Mouse (Mus musculus) midbrain, postnatal 0 days (tissue): ENCODE results near the gene Dock3. TPM values are rescaled to one million over a fixed set of nuclear protein-coding genes. Genes with fewer than 3 reads are reported as not detected.

ENCODE experiments used
- ATAC-seq: fragments of 200-750 bp; cut with Nextera tagmentation; 2 replicates; pipeline ENCODE4 v1.8.0; 2017; ENCODE audit warnings: moderate number of reproducible peaks, mild to moderate bottlenecking, moderate TSS enrichment, moderate library complexity; ENCODE audit not compliant: low FRiP score
- DNase-seq: peaks from one replicate; pipeline ENCODE4 v3.0.0-alpha.2; 2015; ENCODE audit warnings: low spot score
- H3K27ac ChIP-seq: fragments of 300-500 bp; sonication (generic); 2 replicates; pipeline ENCODE4 v1.5.1; 2014; ENCODE audit warnings: low read depth, mild to moderate bottlenecking, low read length, mixed read lengths
- H3K27me3 ChIP-seq: fragments of 300-500 bp; sonication (generic); 2 replicates; pipeline ENCODE4 v1.6.1; 2014; ENCODE audit warnings: low read length, control low read depth, mixed read lengths; ENCODE audit not compliant: insufficient read depth
- H3K36me3 ChIP-seq: fragments of 300-500 bp; sonication (generic); 2 replicates; pipeline ENCODE4 v1.6.1; 2014; ENCODE audit warnings: low read length, control low read depth, mixed read lengths; ENCODE audit not compliant: insufficient read depth
- H3K4me1 ChIP-seq: fragments of 300-500 bp; sonication (generic); 2 replicates; pipeline ENCODE4 v1.6.1; 2014; ENCODE audit warnings: mild to moderate bottlenecking, control low read depth, antibody characterized with exemption, low read length, mixed read lengths; ENCODE audit not compliant: insufficient read depth
- H3K4me2 ChIP-seq: fragments of 300-500 bp; sonication (generic); 2 replicates; pipeline ENCODE4 v1.6.1; 2014; ENCODE audit warnings: low read depth, mild to moderate bottlenecking, low read length, mixed read lengths; ENCODE audit not compliant: poor library complexity, severe bottlenecking
- H3K4me3 ChIP-seq: fragments of 300-500 bp; sonication (generic); 2 replicates; pipeline ENCODE4 v1.5.1; 2014; ENCODE audit warnings: low read depth, mild to moderate bottlenecking, low read length, moderate library complexity
- H3K9ac ChIP-seq: fragments of 300-500 bp; sonication (generic); replicated peaks from 2 replicates; pipeline ENCODE4 v1.6.1; 2014; ENCODE audit warnings: mild to moderate bottlenecking, low read length, moderate library complexity, mixed read lengths; ENCODE audit not compliant: poor library complexity, severe bottlenecking
- H3K9me3 ChIP-seq: fragments of 300-500 bp; sonication (generic); 2 replicates; pipeline ENCODE4 v1.6.1; 2016; ENCODE audit warnings: low read length, control low read depth
- CTCF ChIP-seq: IDR thresholded peaks from 2 replicates; pipeline ENCODE4 v1.5.1; 2016; ENCODE audit warnings: antibody characterized with exemption, mild to moderate bottlenecking
- WGBS: fragments of 180-500 bp; shearing (Covaris S2); extraction: QIAGEN DNeasy Blood & Tissue Kit; methylation state at CpG from one replicate; pipeline ENCODE4 v1.1.7; 2014; 5-methylcytosine and 5-hydroxymethylcytosine counted together
- microRNA-seq: library from miRNA; unstranded; fragments of <30 nt; microRNA quantifications from one replicate; pipeline ENCODE4, GENCODE M21; 2016; ENCODE audit warnings: borderline number of aligned reads
- polyA plus RNA-seq: library from polyadenylated mRNA; unstranded; fragments of >200 nt; fragmentation: Nextera tagmentation; extraction: Ambion mirVana; gene quantifications from 2 replicates; pipeline ENCODE4 v1.2.1, GENCODE M21; 2015
- total RNA-seq: library from RNA; depleted of rRNA; stranded (reverse); fragments of >200 nt; gene quantifications from 2 replicates; pipeline ENCODE4 v1.2.3, GENCODE M21; 2014; rRNA removed

Dock3 gene
- total and polyA plus RNA-seq, 2 experiments from 2014 or later = 17.7 to 56.3 TPM

DNA sequence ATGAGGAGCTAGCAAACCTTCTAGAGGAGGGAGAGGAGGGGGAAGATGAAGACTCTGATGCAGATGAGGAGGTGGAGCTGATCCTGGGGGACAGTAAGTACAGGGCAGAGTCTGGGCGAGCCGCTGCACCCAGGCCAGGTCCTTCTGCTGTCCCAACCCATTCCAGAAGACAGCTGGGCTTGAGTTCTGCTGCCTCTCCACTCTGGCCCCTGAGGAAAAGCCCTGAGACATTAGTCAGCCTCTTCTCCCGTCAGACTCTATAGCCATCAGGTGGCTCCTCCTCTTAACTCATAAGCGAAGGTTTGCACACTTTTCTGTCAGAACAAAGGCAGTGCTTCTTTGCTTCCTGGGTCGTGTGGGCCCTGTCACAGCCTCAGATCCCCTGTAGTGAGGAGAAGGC, 357.5 kb downstream of the Dock3 start:
- ATAC-seq (no peak), DNase-seq (no peak)
- Histone ChIP-seq H3K27me3 (no peaks in the 10 kb centered on the region), H3K36me3 (peaks cover 41% of the 10 kb centered on the region), H3K9me3 (no peaks in the 10 kb centered on the region), H3K4me2 (no peak overlapping the region), H3K4me3 (no peak overlapping the region), H3K27ac (no peak overlapping the region), H3K4me1 (no peaks in the 10 kb centered on the region), H3K9ac (no peak overlapping the region)
- no peak for TF ChIP-seq CTCF
- WGBS = 78% methylated on average over 5 of the region's 5 CpGs

DNA sequence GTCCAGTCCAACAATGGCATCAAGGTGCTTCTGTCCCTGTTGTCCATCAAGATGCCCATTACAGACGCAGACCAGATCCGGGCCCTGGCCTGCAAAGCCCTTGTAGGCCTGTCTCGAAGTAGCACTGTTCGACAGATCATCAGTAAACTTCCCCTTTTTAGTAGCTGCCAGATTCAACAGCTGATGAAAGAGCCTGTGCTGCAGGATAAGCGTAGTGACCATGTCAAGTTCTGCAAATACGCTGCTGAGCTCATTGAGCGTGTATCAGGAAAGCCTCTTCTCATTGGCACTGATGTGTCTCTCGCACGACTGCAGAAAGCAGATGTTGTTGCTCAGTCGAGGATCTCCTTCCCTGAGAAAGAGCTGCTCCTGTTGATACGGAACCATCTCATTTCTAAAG, 373.7 kb downstream of the Dock3 start:
- no peaks in the 10 kb centered on the region for H3K27me3 ChIP-seq
- no peaks in the 10 kb centered on the region for H3K9me3 ChIP-seq
- ATAC-seq (no peak), DNase-seq (no peak)
- peaks cover 53% of the 10 kb centered on the region for H3K36me3 ChIP-seq
- 96% methylated on average over 11 of the region's 11 CpGs for WGBS
- H3K4me1 ChIP-seq = no peaks in the 10 kb centered on the region
- H3K9ac ChIP-seq = no peak overlapping the region
- no peak overlapping the region for H3K4me2 ChIP-seq
- no peak for TF ChIP-seq CTCF
- no peak overlapping the region for H3K4me3 ChIP-seq
- no peak overlapping the region for H3K27ac ChIP-seq

DNA sequence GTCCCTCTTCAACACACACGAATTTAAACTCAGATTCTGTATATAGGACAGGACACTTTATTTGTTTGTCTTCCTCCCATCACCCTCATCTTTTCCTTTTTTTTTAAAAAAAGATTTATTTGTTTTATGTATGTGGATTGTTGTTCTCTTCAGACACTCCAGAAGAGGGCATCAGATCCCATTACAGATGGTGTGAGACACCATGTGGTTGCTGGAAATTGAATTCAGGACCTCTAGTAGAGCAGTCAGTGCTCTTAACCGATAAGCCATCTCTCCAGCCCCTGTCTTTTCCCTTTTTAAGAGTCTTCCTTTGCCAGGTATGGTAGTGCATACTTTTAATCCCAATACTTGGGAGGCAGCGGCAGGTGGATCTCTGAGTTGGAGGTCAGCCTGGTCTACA, 375.0 kb downstream of the Dock3 start:
- TF ChIP-seq CTCF = no peak

More for the DNA sequence above, 375.0 kb downstream of the Dock3 start:
- H3K4me1 ChIP-seq = no peaks in the 10 kb centered on the region
- WGBS = 83% methylated on average over 3 of the region's 3 CpGs
- peaks cover 48% of the 10 kb centered on the region for H3K36me3 ChIP-seq
- no peaks in the 10 kb centered on the region for H3K27me3 ChIP-seq
- H3K27ac ChIP-seq = no peak overlapping the region
- H3K9me3 ChIP-seq = no peaks in the 10 kb centered on the region
- no peak for DNase-seq
- ATAC-seq = no peak
- no peak overlapping the region for H3K9ac ChIP-seq
- no peak overlapping the region for H3K4me2 ChIP-seq
- no peak overlapping the region for H3K4me3 ChIP-seq

Small RNA genes lying within 50 kb of the gene (microRNA-seq; reads per million reads assigned to microRNA genes)
- gene Gm22238 = not detected

Other genes starting within 250 kb of the Dock3 start
- 2.3 and 3.2 TPM in 2 replicates for gene Mapkapk3, start 58.0 kb upstream of the Dock3 start, total RNA-seq
- 1.3 and 2.2 TPM in 2 replicates for gene Mapkapk3, start 58.0 kb upstream of the Dock3 start, polyA plus RNA-seq
- 2.4 and 6.0 TPM in 2 replicates for gene Cish, start 64.1 kb upstream of the Dock3 start, total RNA-seq
- 6.5 and 6.7 TPM in 2 replicates for gene Cish, start 64.1 kb upstream of the Dock3 start, polyA plus RNA-seq
- gene Hemk1, start 106.4 kb upstream of the Dock3 start, total RNA-seq = 15.8 and 21.3 TPM in 2 replicates
- 15.9 and 19.4 TPM in 2 replicates for gene Hemk1, start 106.4 kb upstream of the Dock3 start, polyA plus RNA-seq
- 11.0 and 13.6 TPM in 2 replicates for gene 6430571L13Rik, start 108.7 kb upstream of the Dock3 start, total RNA-seq
- 10.4 and 11.1 TPM in 2 replicates for gene 6430571L13Rik, start 108.7 kb upstream of the Dock3 start, polyA plus RNA-seq
- gene Cacna2d2, start 167.7 kb upstream of the Dock3 start, total RNA-seq = 138 and 191 TPM in 2 replicates
- 8.4 and 9.0 TPM in 2 replicates for gene Cacna2d2, start 167.7 kb upstream of the Dock3 start, polyA plus RNA-seq